Mouse (Mus musculus) ES-Bruce4 (cell line): ENCODE measurements around the gene Aars2. TPM values are rescaled to one million over a fixed set of nuclear protein-coding genes. Genes with fewer than 3 reads are reported as not detected.

Experiments
- H3K27ac ChIP-seq: 2 replicates; pipeline ENCODE4 v1.5.1; 2012; ENCODE audit warnings: low read length, inconsistent platforms; ENCODE audit not compliant: insufficient read depth
- H3K27me3 ChIP-seq: 2 replicates; pipeline ENCODE4 v1.6.1; 2012; ENCODE audit warnings: mild to moderate bottlenecking, low read length, inconsistent platforms; ENCODE audit not compliant: control insufficient read depth, poor library complexity, insufficient read depth, severe bottlenecking
- H3K36me3 ChIP-seq: 2 replicates; pipeline ENCODE4 v1.6.1; 2012; ENCODE audit warnings: inconsistent platforms, mild to moderate bottlenecking, low read length, moderate library complexity; ENCODE audit not compliant: control insufficient read depth, poor library complexity, insufficient read depth, severe bottlenecking
- H3K4me1 ChIP-seq: one replicate; pipeline ENCODE4 v1.8.1; 2011; ENCODE audit warnings: low read length; ENCODE audit not compliant: control insufficient read depth, insufficient read depth
- H3K4me3 ChIP-seq: 2 replicates; pipeline ENCODE4 v1.5.1; 2011; ENCODE audit warnings: low read depth, mild to moderate bottlenecking, low read length
- H3K9ac ChIP-seq: 2 replicates; pipeline ENCODE4 v1.6.1; 2012; ENCODE audit warnings: low read depth, mild to moderate bottlenecking, inconsistent platforms; ENCODE audit not compliant: poor library complexity, severe bottlenecking
- H3K9me3 ChIP-seq: replicated peaks from 2 replicates; pipeline ENCODE4 v1.6.1; 2012; ENCODE audit warnings: mild to moderate bottlenecking, low read length, inconsistent platforms; ENCODE audit not compliant: control insufficient read depth, poor library complexity, insufficient read depth, severe bottlenecking
- CTCF ChIP-seq: IDR thresholded peaks from one replicate; pipeline ENCODE4 v1.8.1; 2011; ENCODE audit warnings: low read depth, low read length
- EP300 ChIP-seq: IDR thresholded peaks from 2 replicates; pipeline ENCODE4 v1.6.1; 2011; ENCODE audit warnings: low read depth, low read length; ENCODE audit not compliant: insufficient read depth
- POLR2A ChIP-seq: IDR thresholded peaks from one replicate; pipeline ENCODE4 v1.8.1; 2011; ENCODE audit warnings: low read length; ENCODE audit not compliant: insufficient read depth
- polyA plus RNA-seq: library from polyadenylated mRNA; stranded (reverse); fragments of >200 nt; gene quantifications from 2 replicates; pipeline ENCODE4 v1.2.4, GENCODE M21; 2011; ENCODE audit warnings: low read depth; ENCODE audit not compliant: missing spikeins, insufficient read depth, insufficient read length

Aars2 gene
- polyA plus RNA-seq, 1 experiment, result 18.1 TPM

DNA sequence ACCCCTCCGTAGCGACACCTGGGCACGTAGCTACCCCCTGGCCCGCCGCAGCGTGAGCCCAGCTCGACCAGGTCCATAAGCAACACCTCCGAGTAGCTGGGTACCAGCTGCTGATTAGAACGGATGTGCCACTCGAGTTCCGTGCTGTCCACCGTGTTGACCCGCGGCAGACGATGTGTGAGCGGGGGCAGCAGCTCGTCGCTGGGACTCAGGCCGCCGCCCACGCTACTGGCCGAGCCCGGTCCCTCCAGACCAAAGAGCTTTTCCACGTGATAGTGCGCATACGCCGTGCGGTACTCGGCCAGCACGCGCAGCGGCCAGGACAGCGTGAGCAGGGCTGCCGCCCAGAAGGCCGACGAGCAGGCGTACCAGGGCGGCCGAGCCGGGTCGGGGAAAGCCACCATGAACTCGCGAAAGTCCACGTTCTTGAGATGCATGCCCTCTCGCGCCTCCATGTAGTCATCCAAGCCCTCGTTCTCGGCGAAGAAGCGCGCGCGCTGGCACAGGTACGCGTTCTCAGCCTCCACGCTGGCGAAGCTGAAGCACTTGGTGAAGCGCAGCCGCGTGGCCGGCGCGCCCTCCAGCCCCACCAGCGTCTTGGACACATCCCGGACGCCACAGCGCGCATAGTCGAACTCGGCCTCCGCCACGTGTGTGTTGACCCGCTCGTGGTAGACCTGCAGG is 38.8 kb downstream of the Aars2 start:
- peak overlapping the region; percentile 36 for H3K4me3 ChIP-seq
- H3K4me1 ChIP-seq, result peaks cover 3% of the 10 kb centered on the region
- peak overlapping the region; percentile 18 for H3K9ac ChIP-seq
- no peak overlapping the region for H3K27ac ChIP-seq
- no peaks in the 10 kb centered on the region for H3K36me3 ChIP-seq
- H3K9me3 ChIP-seq, result no peaks in the 10 kb centered on the region
- TF ChIP-seq CTCF (no peak), EP300 (no peak), POLR2A (no peak)
- no peaks in the 10 kb centered on the region for H3K27me3 ChIP-seq

DNA sequence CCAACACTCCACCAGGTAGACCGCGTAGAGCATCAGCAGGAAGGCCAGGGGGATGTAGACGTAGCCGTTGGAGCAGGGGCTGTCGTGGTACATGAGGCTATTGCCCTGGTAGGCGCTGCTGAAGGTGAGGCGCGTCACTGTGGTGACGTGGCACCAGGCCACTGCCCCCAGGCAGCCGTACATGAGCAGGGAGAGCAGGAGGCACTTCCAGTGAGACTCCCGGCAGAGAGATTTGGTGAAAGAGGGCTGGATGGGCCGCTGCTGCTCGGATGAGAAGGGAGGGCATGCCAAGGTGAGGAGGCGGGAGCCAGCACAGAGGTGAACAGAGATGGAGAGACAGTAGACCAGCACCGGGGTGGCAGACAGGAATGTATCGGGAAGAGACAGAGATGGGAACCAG is 40.3 kb downstream of the Aars2 start:
- no peak for TF ChIP-seq CTCF
- TF ChIP-seq EP300, result no peak
- no peak for TF ChIP-seq POLR2A
- H3K27ac ChIP-seq, result no peak overlapping the region
- peaks cover 3% of the 10 kb centered on the region for H3K4me1 ChIP-seq
- H3K27me3 ChIP-seq, result no peaks in the 10 kb centered on the region
- H3K9me3 ChIP-seq, result no peaks in the 10 kb centered on the region
- no peak overlapping the region for H3K9ac ChIP-seq
- H3K4me3 ChIP-seq, result no peak overlapping the region
- no peaks in the 10 kb centered on the region for H3K36me3 ChIP-seq

DNA sequence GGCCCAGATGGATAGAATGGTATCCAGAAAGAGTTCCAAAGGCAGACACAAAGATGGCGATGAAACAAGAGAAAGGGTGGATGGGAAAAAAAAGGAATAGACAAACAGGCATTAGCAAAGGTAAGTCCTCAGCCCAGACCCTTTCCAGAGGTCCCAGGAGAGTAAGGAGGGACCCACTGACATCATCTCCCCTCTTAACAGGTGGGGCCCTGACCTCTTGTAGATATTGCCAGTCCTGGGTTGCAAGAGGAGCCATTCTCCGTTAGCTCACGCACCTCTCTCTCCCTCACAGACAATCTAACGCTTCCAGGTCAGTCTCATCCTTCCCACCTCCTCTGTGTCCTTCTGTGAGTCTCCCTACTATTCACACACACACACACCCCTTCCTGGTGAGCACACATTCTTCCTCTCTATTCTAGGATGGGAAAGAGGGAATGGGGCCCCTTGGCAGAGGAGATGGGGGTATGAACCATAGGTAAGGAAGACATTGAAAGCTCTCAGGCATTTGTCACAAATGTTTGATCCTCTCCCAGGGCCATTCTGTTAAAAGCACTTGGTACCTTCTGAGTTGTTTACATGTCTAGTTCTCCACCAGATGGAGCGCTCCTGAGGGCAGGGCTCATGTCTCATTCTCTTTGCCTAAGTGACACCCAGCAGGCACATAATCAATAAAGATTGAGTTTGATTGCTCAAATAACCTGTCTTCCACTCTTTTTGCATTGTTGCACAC is 41.0 kb downstream of the Aars2 start:
- H3K9me3 ChIP-seq, result no peaks in the 10 kb centered on the region
- H3K27me3 ChIP-seq, result no peaks in the 10 kb centered on the region
- H3K36me3 ChIP-seq, result no peaks in the 10 kb centered on the region
- H3K27ac ChIP-seq, result no peak overlapping the region
- H3K4me1 ChIP-seq, result peaks cover 3% of the 10 kb centered on the region
- TF ChIP-seq POLR2A, result no peak
- TF ChIP-seq CTCF, result no peak
- TF ChIP-seq EP300, result no peak
- no peak overlapping the region for H3K4me3 ChIP-seq
- H3K9ac ChIP-seq, result no peak overlapping the region

GRCm38 (mm10) chr17:45548541-45549512 is 42.2 kb downstream of the Aars2 start:
- Histone ChIP-seq H3K9ac (peak overlapping the region; percentile 91), H3K4me3 (peak overlapping the region; percentile 54), H3K36me3 (no peaks in the 10 kb centered on the region), H3K4me1 (peaks cover 1% of the 10 kb centered on the region), H3K27me3 (no peaks in the 10 kb centered on the region), H3K9me3 (no peaks in the 10 kb centered on the region), H3K27ac (no peak overlapping the region)
- TF ChIP-seq CTCF (peak; percentile 24), EP300 (no peak), POLR2A (no peak)

DNA sequence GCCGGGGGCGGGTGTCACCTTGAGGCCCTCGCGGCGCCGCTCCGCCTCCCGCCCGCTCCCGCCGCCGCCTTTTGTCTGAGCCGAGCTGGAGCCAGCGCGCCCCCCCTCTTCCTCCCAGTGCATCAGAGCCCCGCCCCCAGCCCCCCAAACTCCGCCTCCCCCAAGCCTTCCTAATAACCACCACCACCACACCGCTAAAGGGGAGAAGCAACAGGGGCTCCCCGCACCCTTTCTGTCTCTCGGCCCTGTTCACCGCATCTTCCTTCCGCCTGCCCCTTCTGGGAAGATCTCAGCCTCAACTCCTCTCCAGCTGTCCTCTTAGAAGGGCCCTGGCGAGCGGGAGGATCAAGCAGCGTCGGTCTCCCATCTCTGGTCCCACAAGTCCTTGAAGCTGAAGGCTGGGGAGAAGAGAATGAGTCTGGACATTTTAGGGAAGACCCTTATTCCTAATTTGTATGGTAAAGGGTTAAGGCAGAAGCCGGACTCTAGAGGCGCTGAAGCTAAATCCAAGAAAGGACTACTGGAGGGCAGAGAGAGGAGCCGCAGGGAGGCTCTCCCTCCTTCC is 43.1 kb downstream of the Aars2 start, which contains the start of gene Tmem151b:
TSS of gene Tmem151b (minus strand) at position 61 of the 565 bp plus-strand sequence.
- H3K27ac ChIP-seq, result no peak within 1 kb of the TSS
- TF ChIP-seq EP300, result no peak
- no peak for TF ChIP-seq POLR2A
- TF ChIP-seq CTCF, result no peak
- H3K4me3 ChIP-seq, result peak within 1 kb of the TSS; percentile 70
- no peaks in the 10 kb centered on the region for H3K9me3 ChIP-seq
- no peaks in the 10 kb centered on the region for H3K27me3 ChIP-seq
- no peaks in the 10 kb centered on the region for H3K36me3 ChIP-seq
- H3K4me1 ChIP-seq, result no peaks in the 10 kb centered on the region
- peak within 1 kb of the TSS; percentile 91 for H3K9ac ChIP-seq
